Mouse (Mus musculus): ENCODE results near the gene Ssh2.

DNA sequence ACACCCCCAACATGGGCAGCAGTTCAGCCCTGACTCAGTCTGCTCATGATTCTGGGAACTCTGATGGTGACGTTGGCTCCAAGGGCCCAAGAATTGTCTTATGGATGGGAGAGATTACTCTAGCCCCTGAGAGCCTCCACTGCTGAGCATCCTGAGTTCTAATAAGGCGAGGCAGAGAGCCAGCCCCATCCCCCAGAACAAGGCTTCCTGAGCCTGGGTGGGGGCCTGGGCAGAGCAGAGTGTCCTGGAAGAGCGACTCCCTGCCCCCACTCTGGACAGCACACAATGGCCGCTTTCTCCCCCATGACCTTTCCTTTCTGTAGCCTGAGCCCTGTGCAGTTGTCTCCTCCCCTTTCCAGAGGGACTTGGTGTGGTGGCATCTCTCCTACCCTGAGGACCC, 281.8 kb downstream of the Ssh2 start:
- TF ChIP-seq CTCF (IDR thresholded peaks at IDR 0.05; ENCODE audit: insufficient read depth, low read depth, low read length) (no peak), POLR2A (IDR thresholded peaks at IDR 0.05; ENCODE audit: insufficient read depth, low read depth, low read length) (no peak)
